Mouse (Mus musculus): ENCODE results near the gene Gm21028.
"Not testable (repeated sequence)": the region's sequence is repeated elsewhere in the genome, so short reads cannot be mapped to it uniquely, and the experiment has no call there.

Gm21028 gene

DNA sequence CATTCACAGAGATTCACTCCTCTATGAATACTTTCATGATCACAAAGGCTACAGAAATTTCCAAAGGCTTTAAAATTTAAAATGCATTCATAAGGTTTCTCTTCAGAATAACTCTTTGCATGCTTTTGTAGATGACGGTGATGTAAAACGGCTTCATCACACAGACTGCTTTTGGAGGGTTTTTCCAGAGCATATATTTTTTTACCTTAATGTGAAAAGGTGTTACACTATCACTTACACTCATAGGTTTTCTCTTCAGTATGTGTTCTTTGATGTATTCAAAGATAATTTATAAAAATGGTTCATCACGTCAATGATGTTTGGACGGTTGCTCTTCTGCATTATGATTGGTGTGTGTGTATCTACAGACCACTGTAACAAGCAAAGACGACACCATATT, at the start of gene Gm21028:
Gm21028 (minus strand) TSS at position 101 of the 400 bp plus-strand sequence.
- no peak for DNase-seq (ENCODE audit: low read depth in 1 of 2, low spot score in 2 of 2)

DNA sequence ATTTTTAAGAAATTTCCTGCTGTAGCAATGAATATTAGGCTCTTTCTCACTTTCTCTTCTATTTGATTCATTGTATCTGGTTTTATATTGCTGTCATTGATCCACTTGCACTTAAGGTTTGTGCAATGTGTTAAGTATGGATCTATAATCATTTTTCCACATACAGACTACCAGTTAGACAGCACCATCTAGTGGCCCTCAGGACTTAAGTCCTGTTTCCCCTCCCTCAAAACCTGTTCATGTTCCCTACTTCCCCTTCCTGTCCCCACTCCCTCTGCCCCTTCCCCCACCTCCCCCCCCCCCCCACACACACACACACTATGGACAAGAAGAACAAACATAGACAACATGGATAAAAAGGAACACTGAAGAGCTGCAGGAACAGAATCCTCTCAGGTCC, 17.3 kb upstream of the Gm21028 start:
- not testable (repeated sequence) for DNase-seq (ENCODE audit: low read depth in 1 of 2, low spot score in 2 of 2)

DNA sequence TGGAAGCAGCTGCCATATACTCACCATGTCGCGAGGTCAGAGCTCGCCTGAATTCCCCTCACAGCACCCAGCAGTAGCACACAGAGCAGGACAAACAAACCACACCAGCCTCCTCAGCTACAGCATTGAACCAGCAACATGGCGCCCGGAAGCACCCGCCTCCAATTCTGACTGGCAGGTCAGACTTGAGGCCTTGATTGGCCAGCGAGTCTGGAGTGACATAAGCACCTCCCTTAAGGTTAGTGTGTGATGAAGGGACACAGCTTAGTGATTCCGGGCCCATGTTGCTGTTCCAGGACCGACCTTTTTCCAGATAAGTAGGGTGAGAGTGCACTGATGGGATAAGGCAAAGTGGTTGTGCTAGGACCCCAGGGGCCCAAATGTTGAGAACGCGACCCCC, 14.0 kb upstream of the Gm21028 start, which contains the start of gene Zfp977:
Zfp977 (minus strand) TSS at position 135 of the 400 bp plus-strand sequence.
- DNase-seq (ENCODE audit: low read depth in 1 of 2, low spot score in 2 of 2): not testable (repeated sequence)

DNA sequence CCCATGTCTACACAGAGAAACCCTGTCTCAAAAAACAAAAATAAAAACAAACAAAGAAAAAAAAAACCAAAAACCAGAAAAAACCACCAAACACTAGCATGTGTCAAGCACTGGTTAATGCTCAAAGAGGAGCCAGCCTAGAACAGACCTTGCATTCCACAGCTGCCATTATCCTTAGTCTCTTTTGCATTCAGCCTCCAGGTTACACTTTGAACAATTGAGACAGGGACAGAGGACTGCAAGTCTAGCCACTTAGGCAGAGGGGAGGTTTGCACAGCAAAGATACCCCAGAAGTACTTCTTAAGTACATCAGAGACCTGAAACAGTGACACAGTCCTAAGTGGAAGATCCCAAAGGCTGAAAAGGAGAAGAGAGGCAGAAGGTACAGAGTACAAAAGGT, 12.9 kb upstream of the Gm21028 start:
- not testable (repeated sequence) for DNase-seq (ENCODE audit: low read depth in 1 of 2, low spot score in 2 of 2)

DNA sequence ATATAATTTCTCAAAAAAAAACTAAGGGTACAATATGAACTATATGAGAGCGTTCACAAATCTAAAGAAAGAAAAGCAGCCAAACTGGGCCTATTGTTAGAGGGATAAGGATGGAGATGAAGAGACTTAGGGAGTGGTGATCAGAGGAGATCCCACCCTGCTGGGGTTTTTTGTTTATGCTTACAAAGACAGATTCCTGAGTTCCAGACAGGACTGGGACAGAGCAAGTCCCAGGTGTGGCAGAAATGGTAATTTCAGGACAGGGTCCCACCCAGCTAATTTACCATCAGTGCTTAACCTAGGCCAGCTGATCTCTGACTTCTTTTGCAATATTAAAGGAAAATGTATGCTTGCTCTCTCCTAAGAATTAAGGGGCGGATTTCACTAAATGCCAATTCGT, 26.6 kb downstream of the Gm21028 start:
- DNase-seq (ENCODE audit: low read depth in 1 of 2, low spot score in 2 of 2): no peak

All from monocyte, adult 2 months (primary cell).